Mouse (Mus musculus) Muller cell, postnatal 12 days (primary cell): ENCODE measurements around the gene Myl12a.
"Not testable (repeated sequence)": the region's sequence is repeated elsewhere in the genome, so short reads cannot be mapped to it uniquely, and the experiment has no call there.

Experiments
- DNase-seq: peaks from one replicate; pipeline ENCODE4 v3.0.0-alpha.2; 2015; ENCODE audit errors: inconsistent ontology term

Myl12a gene

GRCm38 (mm10) chr17:70989991-70990390, 12.7 kb downstream of the Myl12a start:
- DNase-seq = no peak

GRCm38 (mm10) chr17:70989430-70989829, 13.2 kb downstream of the Myl12a start:
- DNase-seq = peak; percentile 53

GRCm38 (mm10) chr17:70988337-70988767, 14.3 kb downstream of the Myl12a start:
- no peak for DNase-seq

GRCm38 (mm10) chr17:70986831-70987660, 15.6 kb downstream of the Myl12a start:
- DNase-seq = no peak

- DNase-seq = no peak
These were observed 16.3 kb downstream of the Myl12a start for GRCm38 (mm10) chr17:70986355-70986740.

GRCm38 (mm10) chr17:70985501-70986354, 16.9 kb downstream of the Myl12a start:
- no peak for DNase-seq

- DNase-seq = no peak
These were observed 23.1 kb downstream of the Myl12a start for GRCm38 (mm10) chr17:70979345-70980223.

GRCm38 (mm10) chr17:70977799-70978198, 24.9 kb downstream of the Myl12a start:
- no peak for DNase-seq

- not testable (repeated sequence) for DNase-seq
These were observed 28.6 kb downstream of the Myl12a start for GRCm38 (mm10) chr17:70974065-70974464.

GRCm38 (mm10) chr17:70973398-70973797, 29.3 kb downstream of the Myl12a start:
- no peak for DNase-seq

GRCm38 (mm10) chr17:70971206-70971605, 31.5 kb downstream of the Myl12a start:
- no peak for DNase-seq

- DNase-seq = peak; percentile 68
These were observed 34.0 kb downstream of the Myl12a start for GRCm38 (mm10) chr17:70968606-70969191.

GRCm38 (mm10) chr17:70967646-70968045, 35.0 kb downstream of the Myl12a start:
- DNase-seq = no peak

GRCm38 (mm10) chr17:70967191-70967590, 35.5 kb downstream of the Myl12a start:
- no peak for DNase-seq

- no peak for DNase-seq
These were observed 36.6 kb downstream of the Myl12a start for GRCm38 (mm10) chr17:70966126-70966525.

GRCm38 (mm10) chr17:70965281-70965680, 37.4 kb downstream of the Myl12a start:
- DNase-seq = no peak

- peak; percentile 90 for DNase-seq
These were observed 39.1 kb downstream of the Myl12a start for GRCm38 (mm10) chr17:70963546-70963945.

- DNase-seq = peak; percentile 36
These were observed 51.4 kb downstream of the Myl12a start for GRCm38 (mm10) chr17:70951266-70951665.

GRCm38 (mm10) chr17:70949171-70949570, 53.5 kb downstream of the Myl12a start:
- no peak for DNase-seq

GRCm38 (mm10) chr17:70948721-70949120, 54.0 kb downstream of the Myl12a start:
- DNase-seq = no peak

GRCm38 (mm10) chr17:70943779-70944178, 58.9 kb downstream of the Myl12a start:
- DNase-seq = no peak
